Mouse (Mus musculus): Measurements from ENCODE around the gene Myoz1. TPM values are rescaled to one million over a fixed set of nuclear protein-coding genes. Genes with fewer than 3 reads are reported as not detected.

Gene Myoz1
- total RNA-seq, 4 experiments from 2014 or later = 0.27 to 1.2 (median 1.1) TPM; not detected in 1

DNA sequence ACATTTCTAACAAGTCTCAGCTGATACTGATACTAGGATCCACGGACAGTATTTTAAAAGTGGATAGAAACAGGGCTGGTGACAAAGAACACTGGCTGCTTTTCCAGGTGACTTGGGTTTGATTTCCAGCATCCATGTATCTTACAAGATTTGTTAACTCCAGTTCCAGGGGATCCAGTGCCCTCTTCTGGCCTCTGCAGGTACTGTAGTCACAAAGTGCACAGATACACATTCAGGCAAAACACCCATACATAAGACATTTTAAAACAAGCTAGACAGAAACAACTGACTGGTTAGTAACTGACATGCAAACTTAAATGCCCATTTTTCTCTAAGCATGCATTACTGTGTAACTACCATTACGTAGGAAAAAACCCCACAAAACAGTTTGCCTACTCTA is 16.6 kb upstream of the Myoz1 start:
- DNase-seq (ENCODE audit: low spot score in 2 of 2) = no peak

DNA sequence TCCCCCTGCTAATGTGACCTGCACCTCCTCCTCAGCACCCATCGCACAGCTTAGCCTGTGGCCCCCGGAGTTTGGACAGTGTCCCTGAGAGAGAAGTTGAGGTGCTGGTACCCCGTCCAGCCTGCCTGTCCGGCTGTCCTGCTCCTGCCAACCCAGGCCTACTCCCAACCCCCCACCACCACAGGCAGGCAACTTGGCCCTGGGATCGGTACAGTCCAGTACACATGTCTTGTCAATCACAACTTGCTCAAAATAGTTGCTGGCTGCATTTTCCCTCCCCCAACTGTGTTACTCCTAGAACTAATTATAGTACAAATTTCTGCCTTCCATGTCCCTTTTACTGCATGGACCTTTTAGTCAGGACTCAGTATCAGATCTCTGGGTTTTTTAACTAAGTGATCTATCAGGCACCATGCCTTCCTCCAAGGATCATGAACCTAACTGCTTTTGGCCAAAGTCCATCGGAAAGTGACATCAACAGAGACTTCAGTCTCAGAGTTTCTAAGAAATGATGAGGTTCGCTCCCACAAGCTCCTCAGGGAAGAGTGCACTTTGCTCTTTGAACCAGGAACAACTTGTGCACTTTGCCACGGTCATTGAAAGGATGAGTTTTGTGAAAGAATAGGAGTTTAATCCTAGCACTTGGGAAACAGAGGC is 11.9 kb upstream of the Myoz1 start, which contains the start of gene Synpo2l:
Gene Synpo2l, minus strand, starts transcription at position 201 of the 657 bp plus-strand sequence.
- no peak for DNase-seq (ENCODE audit: low spot score in 2 of 2)

- no peak for DNase-seq (ENCODE audit: low spot score in 2 of 2)
Measured at GRCm38 (mm10) chr14:20667469-20667868, 11.1 kb upstream of the Myoz1 start.

DNA sequence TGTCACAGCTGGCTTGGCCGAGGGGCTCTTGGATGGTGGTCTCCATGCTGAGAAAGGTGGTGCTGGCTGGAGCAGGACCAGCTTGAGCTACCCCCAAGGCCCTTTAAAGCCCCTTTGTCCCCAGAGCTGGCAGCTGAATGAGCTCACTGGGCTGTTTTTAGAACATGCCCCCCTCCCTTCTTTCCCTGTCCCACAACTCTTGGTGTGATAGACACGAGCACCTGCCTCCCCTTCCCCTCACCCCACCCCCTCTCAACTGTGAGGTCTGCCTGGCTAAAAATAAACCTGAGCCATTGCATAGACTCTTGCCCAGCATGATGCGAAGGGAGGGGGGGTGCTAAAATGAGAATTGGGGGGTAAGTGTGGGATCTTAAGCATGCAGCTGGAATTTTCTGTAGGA is 8.1 kb upstream of the Myoz1 start:
- no peak for DNase-seq (ENCODE audit: low spot score in 2 of 2)

GRCm38 (mm10) chr14:20663601-20664000 is 7.3 kb upstream of the Myoz1 start:
- DNase-seq (ENCODE audit: low spot score in 2 of 2) = no peak

DNA sequence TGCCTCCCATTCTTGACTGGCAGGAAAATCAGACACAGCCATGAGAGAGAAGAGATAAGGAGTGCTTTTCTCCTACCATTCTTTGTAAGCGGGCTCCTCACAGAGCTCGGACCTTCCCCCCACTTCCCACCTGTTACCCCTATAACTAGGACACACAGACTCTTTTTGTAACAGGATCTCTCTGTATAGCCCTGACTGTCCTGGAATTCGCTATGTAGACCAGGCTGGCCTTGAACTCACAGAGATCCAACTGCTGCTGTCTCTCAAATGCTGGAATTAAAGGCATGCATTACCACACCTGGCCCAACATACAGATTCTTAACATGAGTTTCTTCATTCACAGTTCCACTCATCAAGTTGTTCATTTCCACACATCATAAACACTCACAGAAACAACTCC is 6.4 kb upstream of the Myoz1 start:
- DNase-seq (ENCODE audit: low spot score in 2 of 2) = no peak

- DNase-seq (ENCODE audit: low spot score in 2 of 2) = no peak
Measured at GRCm38 (mm10) chr14:20661661-20662331, 5.5 kb upstream of the Myoz1 start.

- DNase-seq (ENCODE audit: low spot score in 2 of 2) = peak; percentile 81 to 92
Measured at GRCm38 (mm10) chr14:20660827-20661660, 4.7 kb upstream of the Myoz1 start.

- no peak for DNase-seq (ENCODE audit: low spot score in 2 of 2)
Measured at GRCm38 (mm10) chr14:20659687-20660086, 3.3 kb upstream of the Myoz1 start.

DNA sequence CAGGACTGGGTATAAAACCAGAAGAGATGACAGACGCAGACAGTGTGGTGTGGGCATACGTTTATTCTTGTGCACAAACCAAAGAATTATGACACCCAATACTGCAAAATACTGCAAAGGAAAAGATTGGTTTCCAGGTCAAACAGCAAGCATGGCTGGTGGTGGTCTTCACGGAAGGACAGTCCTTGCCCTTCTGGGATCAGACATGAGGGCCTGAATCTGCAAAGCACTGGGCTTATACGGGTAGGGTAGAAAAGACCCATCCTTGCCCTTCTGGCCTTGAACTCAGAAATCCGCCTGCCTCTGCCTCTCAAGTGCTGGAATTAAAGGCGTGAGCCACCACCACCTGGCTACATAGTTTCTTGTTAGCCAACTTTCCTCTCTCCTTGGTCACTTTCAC is 2.6 kb upstream of the Myoz1 start:
- DNase-seq (ENCODE audit: low spot score in 2 of 2) = no peak

- no peak for DNase-seq (ENCODE audit: low spot score in 2 of 2)
Measured at GRCm38 (mm10) chr14:20658326-20658725, 2.0 kb upstream of the Myoz1 start.

GRCm38 (mm10) chr14:20655731-20656130 is 609 bp downstream of the Myoz1 start:
- no peak for DNase-seq (ENCODE audit: low spot score in 2 of 2)

- DNase-seq (ENCODE audit: low spot score in 2 of 2) = no peak
Measured at GRCm38 (mm10) chr14:20654690-20655421, 1.5 kb downstream of the Myoz1 start.

- no peak for DNase-seq (ENCODE audit: low spot score in 2 of 2)
Measured at GRCm38 (mm10) chr14:20651722-20652256, 4.6 kb downstream of the Myoz1 start.

- no peak for DNase-seq (ENCODE audit: low spot score in 2 of 2)
Measured at GRCm38 (mm10) chr14:20651000-20651399, 5.3 kb downstream of the Myoz1 start.

- DNase-seq (ENCODE audit: low spot score in 2 of 2) = no peak
Measured at GRCm38 (mm10) chr14:20646381-20646780, 10.0 kb downstream of the Myoz1 start.

- DNase-seq (ENCODE audit: low spot score in 2 of 2) = no peak
Measured at GRCm38 (mm10) chr14:20645547-20645946, 10.8 kb downstream of the Myoz1 start.

GRCm38 (mm10) chr14:20641438-20641875 is 14.9 kb downstream of the Myoz1 start:
- no peak for DNase-seq (ENCODE audit: low spot score in 2 of 2)

DNA sequence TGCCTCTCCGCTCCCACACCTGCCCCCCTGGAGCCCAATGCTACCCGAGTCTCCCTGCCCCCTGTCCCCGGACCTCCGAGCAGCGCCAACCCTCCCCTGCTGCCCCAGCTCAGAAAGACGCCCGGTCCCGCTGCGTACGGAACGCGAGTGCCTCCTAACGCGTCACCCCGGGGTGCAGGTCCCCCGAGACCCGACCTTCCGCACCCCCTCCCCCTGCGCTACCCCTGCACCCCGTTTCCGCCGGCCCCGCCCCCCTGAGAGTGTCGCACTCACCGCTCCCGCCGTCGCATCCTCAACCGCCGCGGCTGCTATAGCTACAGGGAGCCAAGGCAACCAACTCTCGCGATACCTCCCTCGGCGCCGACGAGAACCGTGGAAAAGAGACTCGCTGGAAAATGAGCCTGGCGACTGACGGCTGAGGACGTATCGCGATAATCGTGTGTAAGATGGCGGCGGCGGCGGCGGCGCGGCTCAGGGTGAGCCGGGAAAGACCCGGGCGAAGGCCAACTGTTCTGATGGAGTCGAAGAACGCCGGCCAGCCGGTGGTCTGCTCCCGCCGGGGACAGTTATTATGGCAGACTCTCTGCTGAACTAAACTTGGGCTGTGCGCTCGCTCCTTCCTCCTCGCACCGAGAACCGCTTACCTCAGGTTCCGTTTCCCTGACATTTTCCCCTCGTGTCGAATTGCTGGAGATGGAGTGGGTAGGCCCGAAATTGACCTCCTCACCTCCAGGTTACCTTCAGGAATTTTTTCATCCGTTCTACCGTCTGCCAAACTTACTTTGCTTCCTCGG is 15.5 kb downstream of the Myoz1 start, which contains the start of gene Usp54:
Gene Usp54, minus strand, starts transcription at position 420 of the 794 bp plus-strand sequence.
- peak; percentile 93 to 96 for DNase-seq (ENCODE audit: low spot score in 2 of 2)
